Mouse (Mus musculus) liver, postnatal 0 days (tissue): ENCODE measurements around the gene Eed. TPM values are rescaled to one million over a fixed set of nuclear protein-coding genes. Genes with fewer than 3 reads are reported as not detected.

Experiments
- ATAC-seq: fragments of 200-750 bp; cut with Nextera tagmentation; 2 replicates; pipeline ENCODE4 v1.8.0; 2017; ENCODE audit warnings: mild to moderate bottlenecking, moderate library complexity
- DNase-seq: peaks from one replicate; pipeline ENCODE4 v3.0.0-alpha.2; 2016
- H3K27ac ChIP-seq: fragments of 300-500 bp; sonication (generic); 2 replicates; pipeline ENCODE4 v1.5.1; 2014; ENCODE audit warnings: antibody characterized with exemption, moderate library complexity, mild to moderate bottlenecking, low read depth
- H3K27me3 ChIP-seq: fragments of 300-500 bp; sonication (generic); 2 replicates; pipeline ENCODE4 v1.6.1; 2014; ENCODE audit warnings: low read length, control low read depth, mixed read lengths; ENCODE audit not compliant: insufficient read depth
- H3K36me3 ChIP-seq: fragments of 300-500 bp; sonication (generic); replicated peaks from 2 replicates; pipeline ENCODE4 v1.6.1; 2014; ENCODE audit warnings: mild to moderate bottlenecking, control low read depth, low read length, moderate library complexity, mixed read lengths; ENCODE audit not compliant: insufficient read depth
- H3K4me1 ChIP-seq: fragments of 300-500 bp; sonication (generic); 2 replicates; pipeline ENCODE4 v1.6.1; 2014; ENCODE audit warnings: antibody characterized with exemption, mild to moderate bottlenecking, control low read depth; ENCODE audit not compliant: insufficient read depth
- H3K4me2 ChIP-seq: fragments of 300-500 bp; sonication (generic); 2 replicates; pipeline ENCODE4 v1.6.1; 2014; ENCODE audit warnings: low read depth, mild to moderate bottlenecking, low read length, moderate library complexity, mixed read lengths
- H3K4me3 ChIP-seq: fragments of 300-500 bp; sonication (generic); 2 replicates; pipeline ENCODE4 v1.5.1; 2014; ENCODE audit warnings: low read depth, low read length
- H3K9ac ChIP-seq: fragments of 300-500 bp; sonication (generic); replicated peaks from 2 replicates; pipeline ENCODE4 v1.6.1; 2014; ENCODE audit warnings: mild to moderate bottlenecking, moderate library complexity
- H3K9me3 ChIP-seq: fragments of 300-500 bp; sonication (generic); 2 replicates; pipeline ENCODE4 v1.6.1; 2016; ENCODE audit warnings: mild to moderate bottlenecking, control low read depth, low read length, mixed read lengths
- CTCF ChIP-seq: sonication (generic); IDR thresholded peaks from 2 replicates; pipeline ENCODE4 v1.5.1; 2016; ENCODE audit warnings: antibody characterized with exemption, low read depth
- EP300 ChIP-seq: IDR thresholded peaks from 2 replicates; pipeline ENCODE4 v1.6.1; 2016; ENCODE audit warnings: antibody characterized with exemption, low read depth, mild to moderate bottlenecking
- WGBS: fragments of 180-500 bp; shearing (Covaris S2); extraction: QIAGEN DNeasy Blood & Tissue Kit; methylation state at CpG from one replicate; pipeline ENCODE4 v1.1.7; 2014; ENCODE audit not compliant: insufficient replicate concordance; 5-methylcytosine and 5-hydroxymethylcytosine counted together
- polyA plus RNA-seq: library from polyadenylated mRNA; unstranded; fragments of >200 nt; fragmentation: Nextera tagmentation; extraction: Ambion mirVana; gene quantifications from 2 replicates; pipeline ENCODE4 v1.2.1, GENCODE M21; 2015

Gene Eed
- polyA plus RNA-seq, 1 experiment from 2014 or later, result 22.3 TPM

DNA sequence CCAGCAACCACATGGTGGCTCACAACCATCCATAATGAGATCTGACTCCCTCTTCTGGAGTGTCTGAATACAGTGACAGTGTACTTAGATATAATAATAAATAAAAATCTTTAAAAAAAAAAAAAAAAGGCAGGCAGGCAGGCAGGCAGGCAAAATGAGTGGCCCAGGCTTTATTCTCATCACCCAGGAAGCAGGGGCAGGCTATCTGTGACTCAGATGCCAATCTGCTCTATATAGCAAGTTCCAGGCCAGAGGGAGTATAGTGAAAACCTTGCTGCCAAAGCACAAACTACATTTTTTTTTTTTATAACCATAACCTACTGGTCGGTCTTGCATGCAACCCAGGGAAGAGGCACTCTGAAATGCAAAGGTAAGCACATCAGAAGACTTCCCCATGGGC is 14.0 kb downstream of the Eed start:
- H3K4me3 ChIP-seq, result no peak overlapping the region
- no peak overlapping the region for H3K4me2 ChIP-seq
- H3K9ac ChIP-seq, result no peak overlapping the region
- ATAC-seq (no peak), DNase-seq (no peak)
- no peak overlapping the region for H3K27ac ChIP-seq
- TF ChIP-seq EP300 (no peak), CTCF (no peak)
- 67% methylated on average over 1 of the region's 1 CpGs for WGBS
- H3K4me1 ChIP-seq, result no peaks in the 10 kb centered on the region; the same call in 1 of the 2 replicates
- H3K36me3 ChIP-seq, result peaks cover 67% of the 10 kb centered on the region
- H3K9me3 ChIP-seq, result no peaks in the 10 kb centered on the region
- no peaks in the 10 kb centered on the region for H3K27me3 ChIP-seq

- DNase-seq, result no peak
- Histone ChIP-seq H3K36me3 (peaks cover 57% of the 10 kb centered on the region), H3K9me3 (no peaks in the 10 kb centered on the region), H3K4me3 (no peak overlapping the region), H3K27ac (no peak overlapping the region), H3K9ac (no peak overlapping the region), H3K27me3 (no peaks in the 10 kb centered on the region), H3K4me2 (no peak overlapping the region), H3K4me1 (no peaks in the 10 kb centered on the region; the same call in 1 of the 2 replicates)
- peak; percentile 90 for ATAC-seq
- TF ChIP-seq EP300, result peak; percentile 71; the same call in 1 of the 2 replicates
- TF ChIP-seq CTCF, result no peak
Measured at GRCm38 (mm10) chr7:89963135-89963534, 17.6 kb downstream of the Eed start.

GRCm38 (mm10) chr7:89957300-89957699 is 23.5 kb downstream of the Eed start:
- no peaks in the 10 kb centered on the region for H3K27me3 ChIP-seq
- no peak overlapping the region for H3K4me3 ChIP-seq
- no peaks in the 10 kb centered on the region for H3K4me1 ChIP-seq
- H3K27ac ChIP-seq, result no peak overlapping the region
- WGBS, result 47% methylated on average over 5 of the region's 5 CpGs
- no peak overlapping the region for H3K9ac ChIP-seq
- DNase-seq, result no peak
- H3K9me3 ChIP-seq, result no peaks in the 10 kb centered on the region
- ATAC-seq, result no peak
- no peak overlapping the region for H3K4me2 ChIP-seq
- TF ChIP-seq CTCF (no peak), EP300 (no peak)
- peaks cover 59% of the 10 kb centered on the region for H3K36me3 ChIP-seq

DNA sequence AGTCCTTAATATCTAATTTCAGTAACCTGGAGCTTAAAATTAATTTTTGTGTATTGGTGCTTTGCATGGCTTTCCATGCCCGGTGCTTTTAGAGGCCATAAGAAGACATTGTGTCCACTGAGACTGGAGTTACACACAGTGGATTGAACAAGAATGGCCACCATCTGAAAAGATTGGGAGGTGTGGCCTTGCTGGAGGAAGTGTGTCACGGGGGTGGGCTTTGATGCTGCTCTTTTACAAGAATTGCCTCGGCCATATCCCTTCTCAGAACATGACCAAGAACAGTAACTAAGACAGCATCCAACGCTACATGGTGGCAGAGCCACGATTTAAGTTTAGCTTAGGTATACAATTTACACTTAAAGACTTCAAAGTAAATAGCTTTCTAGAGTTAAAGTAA is 26.5 kb downstream of the Eed start:
- Histone ChIP-seq H3K27me3 (no peaks in the 10 kb centered on the region), H3K9ac (no peak overlapping the region), H3K4me3 (no peak overlapping the region), H3K4me1 (no peaks in the 10 kb centered on the region), H3K9me3 (no peaks in the 10 kb centered on the region), H3K36me3 (peaks cover 39% of the 10 kb centered on the region), H3K4me2 (no peak overlapping the region), H3K27ac (no peak overlapping the region)
- WGBS, result 79% methylated on average over 5 of the region's 5 CpGs
- TF ChIP-seq CTCF (no peak), EP300 (no peak)
- no peak for DNase-seq
- no peak for ATAC-seq

GRCm38 (mm10) chr7:89949403-89949802 is 31.4 kb downstream of the Eed start:
- no peaks in the 10 kb centered on the region for H3K4me1 ChIP-seq
- no peaks in the 10 kb centered on the region for H3K9me3 ChIP-seq
- no peaks in the 10 kb centered on the region for H3K27me3 ChIP-seq
- ATAC-seq, result no peak
- no peak for TF ChIP-seq EP300
- no peak for TF ChIP-seq CTCF
- H3K36me3 ChIP-seq, result peaks cover 7% of the 10 kb centered on the region
- H3K9ac ChIP-seq, result no peak overlapping the region
- no peak overlapping the region for H3K27ac ChIP-seq
- no peak for DNase-seq
- 41% methylated on average over 4 of the region's 4 CpGs for WGBS
- H3K4me2 ChIP-seq, result no peak overlapping the region
- no peak overlapping the region for H3K4me3 ChIP-seq

DNA sequence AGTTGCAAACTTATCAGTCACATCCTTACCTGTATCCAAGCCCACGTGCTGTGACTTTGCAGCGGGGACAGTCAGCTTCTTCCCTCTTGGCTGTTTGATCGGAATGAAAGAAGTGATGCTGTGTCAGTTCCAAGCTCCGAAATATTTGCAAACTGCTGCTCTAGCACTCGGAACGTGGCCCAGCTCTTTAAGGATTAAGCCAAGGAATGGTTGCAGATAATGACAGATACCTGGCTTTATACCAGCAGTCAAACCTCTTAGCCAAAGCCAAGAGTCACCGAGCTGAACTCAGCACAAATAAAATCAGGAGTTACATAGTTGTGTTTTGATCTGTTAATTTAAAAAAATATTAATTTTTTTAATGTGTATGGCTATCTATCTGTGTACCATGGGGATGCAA is 32.8 kb downstream of the Eed start:
- no peak overlapping the region for H3K4me3 ChIP-seq
- H3K9me3 ChIP-seq, result no peaks in the 10 kb centered on the region
- no peak for TF ChIP-seq CTCF
- TF ChIP-seq EP300, result no peak
- no peaks in the 10 kb centered on the region for H3K27me3 ChIP-seq
- no peaks in the 10 kb centered on the region for H3K4me1 ChIP-seq
- H3K9ac ChIP-seq, result no peak overlapping the region
- no peak overlapping the region for H3K27ac ChIP-seq
- no peaks in the 10 kb centered on the region for H3K36me3 ChIP-seq
- no peak for ATAC-seq
- no peak overlapping the region for H3K4me2 ChIP-seq
- WGBS, result 75% methylated on average over 7 of the region's 7 CpGs
- no peak for DNase-seq
